Mouse (Mus musculus) spleen, adult 2 months (tissue): Measurements from ENCODE around the gene Olfr1385.

Source experiments
- CTCF ChIP-seq: fragments of 200-500 bp; IDR thresholded peaks from 2 replicates; pipeline ENCODE4 v1.5.1; 2011; ENCODE audit warnings: mild to moderate bottlenecking, inconsistent platforms; ENCODE audit not compliant: insufficient read depth, insufficient read length, insufficient replicate concordance; ENCODE audit errors: extremely low read depth
- POLR2A ChIP-seq: fragments of 200-500 bp; IDR thresholded peaks from 2 replicates; pipeline ENCODE4 v1.6.1; 2011; ENCODE audit warnings: low read depth, low read length, inconsistent platforms

DNA sequence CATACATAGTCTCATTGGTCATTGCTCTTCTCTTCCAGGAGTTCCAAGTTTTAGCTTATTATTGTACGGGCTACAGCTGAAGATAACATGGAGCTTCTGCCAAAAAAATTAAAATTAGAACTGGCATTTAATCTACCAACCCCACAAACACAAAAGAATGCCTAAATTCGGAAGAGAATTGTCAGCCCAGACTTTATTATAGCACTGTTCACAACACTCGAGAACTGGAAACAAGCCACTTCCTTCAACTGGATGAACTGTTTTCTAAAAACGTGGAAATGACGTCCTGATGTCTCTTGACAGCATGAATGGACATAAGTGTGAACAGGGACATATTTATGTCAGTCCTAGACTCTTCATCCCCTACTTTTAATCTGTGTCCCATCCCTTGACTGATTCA lies 29.2 kb downstream of the Olfr1385 start:
- no peak for TF ChIP-seq POLR2A
- no peak for TF ChIP-seq CTCF
